Mouse (Mus musculus) kidney, adult 2 months (tissue): Measurements from ENCODE around the gene Olfr857.

Experiments used
- CTCF ChIP-seq: fragments of 200-500 bp; conservative IDR thresholded peaks from 2 replicates; pipeline ENCODE4 v1.5.1; 2011; ENCODE audit warnings: low read depth, mild to moderate bottlenecking, control low read depth, low read length, moderate library complexity, mixed read lengths; ENCODE audit not compliant: insufficient read depth, insufficient read length
- POLR2A ChIP-seq: fragments of 200-500 bp; IDR thresholded peaks from one replicate; pipeline ENCODE4 v1.6.1; 2011; ENCODE audit warnings: low read depth, low read length, control low read depth

GRCm38 (mm10) chr9:19709133-19709532 is at the start of gene Olfr857:
- TF ChIP-seq CTCF = no peak
- no peak for TF ChIP-seq POLR2A
